Mouse (Mus musculus) neural tube, embryonic 11.5 days (tissue): Measurements from ENCODE around the gene Mdh1. TPM values are rescaled to one million over a fixed set of nuclear protein-coding genes. Genes with fewer than 3 reads are reported as not detected.

Experiments used
- ATAC-seq: fragments of 200-750 bp; cut with Nextera tagmentation; 2 replicates; pipeline ENCODE4 v1.8.0; 2017; ENCODE audit warnings: moderate number of reproducible peaks, mild to moderate bottlenecking, moderate TSS enrichment, moderate library complexity; ENCODE audit not compliant: insufficient read depth, low FRiP score, low TSS enrichment
- DNase-seq: peaks from one replicate; pipeline ENCODE4 v3.0.0-alpha.2; 2015; ENCODE audit warnings: low spot score
- H3K27ac ChIP-seq: fragments of 300-500 bp; sonication (generic); 2 replicates; pipeline ENCODE4 v1.5.1; 2014; ENCODE audit warnings: low read depth, mild to moderate bottlenecking, low read length
- H3K27me3 ChIP-seq: fragments of 300-500 bp; sonication (generic); 2 replicates; pipeline ENCODE4 v1.6.1; 2014; ENCODE audit warnings: mild to moderate bottlenecking, low read length, mixed read lengths; ENCODE audit not compliant: control insufficient read depth, insufficient read depth
- H3K36me3 ChIP-seq: fragments of 300-500 bp; sonication (generic); 2 replicates; pipeline ENCODE4 v1.6.1; 2014; ENCODE audit warnings: mild to moderate bottlenecking, low read length, moderate library complexity, mixed read lengths; ENCODE audit not compliant: control insufficient read depth, insufficient read depth
- H3K4me1 ChIP-seq: fragments of 300-500 bp; sonication (generic); 2 replicates; pipeline ENCODE4 v1.6.1; 2014; ENCODE audit warnings: low read length, mixed read lengths; ENCODE audit not compliant: control insufficient read depth, insufficient read depth
- H3K4me2 ChIP-seq: fragments of 300-500 bp; sonication (generic); 2 replicates; pipeline ENCODE4 v1.6.1; 2014; ENCODE audit warnings: low read depth, mild to moderate bottlenecking, moderate library complexity
- H3K4me3 ChIP-seq: fragments of 300-500 bp; sonication (generic); 2 replicates; pipeline ENCODE4 v1.5.1; 2014; ENCODE audit warnings: low read depth, low read length
- H3K9ac ChIP-seq: fragments of 300-500 bp; sonication (generic); 2 replicates; pipeline ENCODE4 v1.6.1; 2014; ENCODE audit warnings: mild to moderate bottlenecking, low read length
- H3K9me3 ChIP-seq: fragments of 300-500 bp; sonication (generic); 2 replicates; pipeline ENCODE4 v1.6.1; 2016; ENCODE audit warnings: low read length; ENCODE audit not compliant: control insufficient read depth
- WGBS: fragments of 180-500 bp; shearing (Covaris S2); extraction: QIAGEN DNeasy Blood & Tissue Kit; methylation state at CpG from one replicate; pipeline ENCODE4 v1.1.7; 2014; 5-methylcytosine and 5-hydroxymethylcytosine counted together
- polyA plus RNA-seq: library from polyadenylated mRNA; unstranded; fragments of >200 nt; fragmentation: Nextera tagmentation; extraction: Ambion mirVana; gene quantifications from 2 replicates; pipeline ENCODE4 v1.2.1, GENCODE M21; 2014

Gene Mdh1
- 423 and 445 TPM in 2 replicates for polyA plus RNA-seq

DNA sequence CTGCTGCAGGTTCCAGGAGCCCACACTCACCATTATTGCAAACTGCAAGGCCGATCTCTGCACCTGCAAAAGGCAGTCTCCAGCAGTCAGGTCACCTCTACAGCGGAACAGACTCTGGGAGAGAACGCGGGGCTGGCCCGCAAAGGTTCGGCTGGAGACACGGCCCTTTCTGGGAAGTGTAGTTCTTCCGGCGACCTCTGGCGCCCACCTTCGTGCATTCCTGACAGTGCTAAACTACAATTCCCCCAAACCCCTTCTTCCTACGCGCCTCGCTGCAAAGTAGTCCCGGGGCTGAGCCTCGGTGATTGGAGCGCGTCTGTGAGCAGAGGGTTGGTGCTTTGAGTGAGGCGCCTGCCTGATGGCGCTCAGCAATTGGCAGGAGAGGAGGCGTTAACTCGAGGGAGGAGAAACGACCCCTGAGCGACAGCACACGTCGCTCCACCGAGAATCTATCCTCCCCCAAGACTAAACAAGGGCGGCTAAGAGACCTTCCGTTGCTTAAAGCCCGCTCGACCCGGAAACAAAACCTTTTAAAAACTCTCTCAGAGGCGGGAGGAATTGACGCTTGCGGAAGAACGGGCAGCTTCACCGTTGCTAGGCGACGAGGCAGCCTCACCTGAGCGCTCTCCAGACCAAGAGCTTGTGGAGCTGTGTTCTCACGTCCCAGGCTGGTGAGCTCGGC, at the start of gene Mdh1, which contains the start of gene Wdpcp:
Mdh1 (minus strand) TSS at position 668 of the 682 bp plus-strand sequence.
Wdpcp (plus strand) TSS at position 536 of the 682 bp plus-strand sequence.
- H3K27ac ChIP-seq = peak within 1 kb of the TSS; percentile 11; the same call in 1 of the 2 replicates
- peak; percentile 99 for ATAC-seq
- H3K4me2 ChIP-seq = peak within 1 kb of the TSS; percentile 51
- WGBS = under 1% methylated on average over 42 of the region's 42 CpGs
- no peaks in the 10 kb centered on the region for H3K27me3 ChIP-seq
- H3K4me1 ChIP-seq = peaks cover 6% of the 10 kb centered on the region; the same call in 1 of the 2 replicates
- no peaks in the 10 kb centered on the region for H3K9me3 ChIP-seq
- peak within 1 kb of the TSS; percentile 69 for H3K4me3 ChIP-seq
- H3K9ac ChIP-seq = peak within 1 kb of the TSS; percentile 64
- H3K36me3 ChIP-seq = no peaks in the 10 kb centered on the region
- DNase-seq = peak; percentile 96

DNA sequence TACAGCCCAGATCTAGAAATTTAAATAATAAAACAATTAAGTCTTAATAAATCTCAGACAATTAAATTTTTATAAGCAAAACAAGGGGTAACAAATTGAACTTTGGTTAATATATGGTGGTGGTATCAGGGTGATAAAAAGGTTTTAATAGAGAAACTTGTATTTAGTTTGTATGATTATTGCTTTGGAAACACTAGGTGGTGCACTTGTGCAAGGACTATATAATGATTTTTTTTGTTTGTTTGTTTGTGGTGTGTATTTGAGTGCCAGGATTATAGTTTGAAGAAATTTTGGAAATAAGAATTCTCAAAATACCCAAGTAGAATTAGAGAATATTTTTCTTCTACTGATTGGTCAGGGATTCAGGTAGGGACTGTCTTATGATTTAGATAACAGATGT, 43.7 kb upstream of the Mdh1 start:
- H3K9me3 ChIP-seq = no peaks in the 10 kb centered on the region
- no peak overlapping the region for H3K9ac ChIP-seq
- H3K4me1 ChIP-seq = no peaks in the 10 kb centered on the region
- no peak for DNase-seq
- ATAC-seq = no peak
- H3K4me3 ChIP-seq = no peak overlapping the region
- H3K27me3 ChIP-seq = no peaks in the 10 kb centered on the region
- no peak overlapping the region for H3K27ac ChIP-seq
- H3K36me3 ChIP-seq = no peaks in the 10 kb centered on the region
- H3K4me2 ChIP-seq = no peak overlapping the region

DNA sequence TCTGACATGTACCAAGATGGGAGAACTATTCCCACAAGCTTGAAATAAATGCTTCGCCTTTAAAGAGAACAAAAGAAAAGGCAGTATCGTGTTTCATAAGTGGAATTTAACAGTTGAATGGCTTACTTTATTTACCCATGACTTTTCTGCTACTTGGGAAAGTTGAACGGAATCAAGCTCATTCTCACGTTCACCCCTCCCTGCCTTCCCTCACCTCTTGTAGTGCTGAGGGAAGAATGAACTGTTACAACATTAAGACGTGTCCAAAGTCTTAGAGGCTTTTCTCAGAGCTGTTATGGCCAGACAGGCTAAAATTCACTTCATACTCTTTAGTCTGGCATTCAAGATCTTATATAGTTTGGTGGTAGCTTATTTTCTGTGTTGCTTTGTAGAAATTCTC, 30.3 kb upstream of the Mdh1 start:
- DNase-seq (no peak), ATAC-seq (no peak)
- no peaks in the 10 kb centered on the region for H3K4me1 ChIP-seq
- H3K9ac ChIP-seq = no peak overlapping the region
- no peaks in the 10 kb centered on the region for H3K9me3 ChIP-seq
- no peaks in the 10 kb centered on the region for H3K27me3 ChIP-seq
- no peak overlapping the region for H3K27ac ChIP-seq
- 72% methylated on average over 5 of the region's 5 CpGs for WGBS
- no peak overlapping the region for H3K4me2 ChIP-seq
- no peaks in the 10 kb centered on the region for H3K36me3 ChIP-seq
- H3K4me3 ChIP-seq = no peak overlapping the region

DNA sequence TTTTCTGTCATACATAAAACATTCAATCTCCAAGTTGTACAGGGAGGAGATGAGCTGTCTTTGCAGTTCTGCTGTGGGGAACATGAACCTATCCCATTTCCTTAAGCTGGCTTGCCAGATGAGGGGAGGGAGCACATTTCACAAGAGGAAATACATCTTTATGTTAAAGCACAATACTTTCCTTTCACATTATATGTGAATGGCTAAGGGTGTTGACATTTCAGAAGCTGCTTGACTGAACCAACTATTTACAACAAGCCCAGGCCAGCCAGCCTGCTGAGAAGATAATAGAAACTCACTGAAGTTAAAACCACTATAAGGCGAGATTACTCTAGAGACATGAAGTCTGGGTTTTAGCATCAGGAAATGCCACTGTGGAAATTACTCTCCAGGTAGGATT, 11.1 kb upstream of the Mdh1 start:
- H3K36me3 ChIP-seq = no peaks in the 10 kb centered on the region
- no peak overlapping the region for H3K27ac ChIP-seq
- no peak overlapping the region for H3K4me2 ChIP-seq
- 52% methylated on average over 1 of the region's 1 CpGs for whole genome bisulfite sequencing
- no peaks in the 10 kb centered on the region for H3K4me1 ChIP-seq
- H3K27me3 ChIP-seq = no peaks in the 10 kb centered on the region
- H3K4me3 ChIP-seq = no peak overlapping the region
- no peak for ATAC-seq
- no peak for DNase-seq
- no peak overlapping the region for H3K9ac ChIP-seq
- no peaks in the 10 kb centered on the region for H3K9me3 ChIP-seq

DNA sequence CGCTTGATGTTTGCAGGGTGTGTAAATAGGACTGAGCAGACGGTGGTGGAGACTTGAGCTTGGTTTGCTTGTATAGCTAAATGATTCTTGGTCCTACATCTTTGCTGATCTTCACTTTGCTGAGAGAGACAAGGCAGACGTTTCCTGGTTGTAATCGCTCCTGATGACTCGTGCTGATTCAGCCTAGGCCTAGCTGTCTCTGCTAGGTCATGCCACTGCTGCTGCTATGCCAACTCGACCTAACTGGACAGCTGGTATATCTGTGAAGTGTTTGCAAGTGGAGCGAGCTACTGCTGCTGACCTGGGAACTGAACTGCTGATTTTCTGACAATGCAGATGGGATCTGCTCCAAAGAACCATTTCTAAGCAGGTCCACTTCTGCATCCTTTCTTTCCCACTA, 9.3 kb upstream of the Mdh1 start:
- Histone ChIP-seq H3K4me3 (no peak overlapping the region), H3K27ac (no peak overlapping the region), H3K9ac (no peak overlapping the region), H3K4me1 (no peaks in the 10 kb centered on the region), H3K4me2 (no peak overlapping the region), H3K36me3 (no peaks in the 10 kb centered on the region), H3K27me3 (no peaks in the 10 kb centered on the region), H3K9me3 (no peaks in the 10 kb centered on the region)
- no peak for DNase-seq
- ATAC-seq = no peak
- 72% methylated on average over 7 of the region's 7 CpGs for WGBS

DNA sequence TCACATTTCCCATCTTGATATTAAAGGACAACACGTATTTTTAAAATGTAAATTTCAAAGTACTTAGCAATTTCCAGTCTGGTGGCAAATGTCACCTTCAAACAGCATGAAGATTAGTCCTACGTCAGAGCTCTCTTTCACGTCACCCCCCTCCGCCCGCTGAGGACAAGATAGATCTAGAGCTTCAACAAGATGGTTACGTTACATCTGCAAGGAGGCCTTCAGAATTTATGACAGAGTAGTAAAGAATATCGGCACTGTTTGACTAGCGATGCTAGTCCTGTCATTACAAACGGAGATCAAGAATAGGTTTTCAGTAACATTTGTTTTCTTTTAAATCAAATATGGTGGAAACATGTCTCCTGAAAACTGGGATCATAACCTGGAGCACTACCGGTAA, 1.2 kb downstream of the Mdh1 start:
- Histone ChIP-seq H3K27ac (no peak overlapping the region), H3K9ac (peak overlapping the region; percentile 64), H3K4me1 (peaks cover 6% of the 10 kb centered on the region; the same call in 1 of the 2 replicates), H3K4me3 (peak overlapping the region; percentile 69), H3K9me3 (no peaks in the 10 kb centered on the region), H3K4me2 (peak overlapping the region; percentile 51), H3K27me3 (no peaks in the 10 kb centered on the region), H3K36me3 (no peaks in the 10 kb centered on the region; the same call in 1 of the 2 replicates)
- DNase-seq (no peak), ATAC-seq (no peak)
- 14% methylated on average over 10 of the region's 10 CpGs for WGBS

DNA sequence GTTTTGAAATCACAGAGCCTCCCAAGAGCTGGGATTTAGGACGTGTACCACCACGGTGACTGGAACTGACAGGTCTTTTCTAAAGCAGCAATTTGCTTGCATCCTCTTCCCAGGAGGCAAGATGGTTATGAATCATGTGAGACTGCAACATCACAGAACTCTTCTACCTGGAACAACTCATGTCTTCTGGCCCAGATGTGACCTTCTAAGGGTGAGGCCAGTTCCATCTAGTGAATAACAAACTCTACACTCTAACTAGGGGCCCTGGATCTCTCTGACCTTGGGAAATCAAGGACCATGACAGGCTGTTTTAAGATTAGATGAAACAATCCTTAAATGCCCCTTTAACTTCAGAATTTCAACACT, 2.1 kb downstream of the Mdh1 start:
- 81% methylated on average over 2 of the region's 2 CpGs for WGBS
- Histone ChIP-seq H3K9ac (no peak overlapping the region), H3K4me1 (peaks cover 6% of the 10 kb centered on the region; the same call in 1 of the 2 replicates), H3K9me3 (no peaks in the 10 kb centered on the region), H3K4me3 (no peak overlapping the region), H3K36me3 (peaks cover 2% of the 10 kb centered on the region; the same call in 1 of the 2 replicates), H3K27me3 (no peaks in the 10 kb centered on the region), H3K4me2 (no peak overlapping the region), H3K27ac (no peak overlapping the region)
- no peak for ATAC-seq
- no peak for DNase-seq

DNA sequence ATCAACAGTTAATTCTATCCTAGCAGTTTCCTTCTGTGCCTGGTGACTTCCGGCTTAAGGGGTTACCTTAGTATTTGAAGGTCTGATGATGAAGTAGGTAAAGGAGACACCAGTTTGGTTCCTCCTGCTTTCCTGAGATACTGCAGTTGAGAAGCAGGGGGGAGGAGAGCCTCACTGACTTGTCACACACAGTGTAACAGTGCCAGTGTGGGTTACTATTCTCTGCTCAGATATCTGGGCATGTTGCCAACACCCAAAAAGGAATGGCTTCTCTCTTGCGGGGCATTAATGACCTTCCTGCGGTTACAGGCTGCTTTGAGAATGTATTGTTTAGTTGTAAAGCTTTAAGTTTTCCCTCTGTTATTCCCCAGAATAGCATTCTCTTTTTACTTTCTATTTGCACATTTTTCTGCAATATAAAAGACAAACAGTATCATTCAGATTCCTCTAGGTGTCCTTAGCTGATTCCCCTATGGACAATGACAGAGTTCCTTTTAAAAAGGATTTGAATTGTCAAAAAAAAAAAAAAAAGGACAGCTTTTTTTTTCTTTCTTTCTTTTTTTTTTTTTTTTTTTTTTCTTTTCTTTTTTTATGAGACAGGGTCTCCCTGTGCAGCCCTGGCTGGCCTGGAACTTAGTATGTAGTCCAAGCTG, 2.6 kb downstream of the Mdh1 start:
- WGBS = 72% methylated on average over 3 of the region's 3 CpGs
- DNase-seq = no peak
- Histone ChIP-seq H3K27ac (no peak overlapping the region), H3K9ac (no peak overlapping the region), H3K4me3 (no peak overlapping the region), H3K4me2 (no peak overlapping the region), H3K4me1 (peaks cover 6% of the 10 kb centered on the region; the same call in 1 of the 2 replicates), H3K9me3 (no peaks in the 10 kb centered on the region), H3K36me3 (peaks cover 2% of the 10 kb centered on the region; the same call in 1 of the 2 replicates), H3K27me3 (no peaks in the 10 kb centered on the region)
- ATAC-seq = no peak

DNA sequence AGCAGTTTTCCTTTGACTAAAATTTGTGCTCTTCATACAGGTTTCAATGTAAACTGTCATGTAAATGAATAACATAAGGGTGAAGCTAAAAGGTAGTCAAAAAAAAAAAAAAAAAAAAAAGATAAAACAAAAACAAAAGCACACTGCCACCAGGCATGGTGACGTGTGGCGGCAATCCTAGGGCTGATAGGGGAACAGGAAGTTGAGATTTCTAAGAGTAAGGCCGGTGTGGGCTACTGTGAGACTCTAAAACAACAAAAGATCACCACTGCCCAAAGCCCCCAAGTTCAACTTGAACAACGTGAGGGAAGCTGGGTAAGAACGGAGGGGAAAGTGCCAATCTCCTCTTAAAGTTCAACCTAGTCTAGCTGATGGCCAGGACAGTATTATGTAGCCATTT, 3.2 kb downstream of the Mdh1 start:
- no peak overlapping the region for H3K4me3 ChIP-seq
- peaks cover 2% of the 10 kb centered on the region; the same call in 1 of the 2 replicates for H3K36me3 ChIP-seq
- H3K4me1 ChIP-seq = peaks cover 6% of the 10 kb centered on the region; the same call in 1 of the 2 replicates
- no peak overlapping the region for H3K27ac ChIP-seq
- no peak overlapping the region for H3K9ac ChIP-seq
- no peak overlapping the region for H3K4me2 ChIP-seq
- ATAC-seq (no peak), DNase-seq (no peak)
- 81% methylated on average over 5 of the region's 5 CpGs for WGBS
- no peaks in the 10 kb centered on the region for H3K27me3 ChIP-seq
- H3K9me3 ChIP-seq = no peaks in the 10 kb centered on the region
